Mouse (Mus musculus) spleen, adult 2 months (tissue): ENCODE data around the gene Tnks2. TPM values are rescaled to one million over a fixed set of nuclear protein-coding genes. Genes with fewer than 3 reads are reported as not detected.

Source experiments
- DNase-seq, 2 experiments: peaks; one replicate each; pipeline versions ENCODE4 v3.0.0 to v3.0.0-alpha.2; 2012 to 2021; ENCODE audit warnings: low spot score in 2 of 2, low read depth in 1 of 2
- H3K27ac ChIP-seq: fragments of 200-500 bp; 2 replicates; pipeline ENCODE4 v1.5.1; 2012; ENCODE audit warnings: low read length, inconsistent platforms; ENCODE audit not compliant: insufficient read depth
- H3K27me3 ChIP-seq: fragments of 200-500 bp; 2 replicates; pipeline ENCODE4 v1.6.1; 2012; ENCODE audit warnings: mild to moderate bottlenecking, moderate library complexity, low read length, inconsistent platforms; ENCODE audit not compliant: control insufficient read depth, insufficient read depth
- H3K36me3 ChIP-seq: fragments of 200-500 bp; 2 replicates; pipeline ENCODE4 v1.6.1; 2012; ENCODE audit warnings: mild to moderate bottlenecking, low read length, inconsistent platforms; ENCODE audit not compliant: control insufficient read depth, insufficient read depth
- H3K4me1 ChIP-seq: fragments of 200-500 bp; 2 replicates; pipeline ENCODE4 v1.6.1; 2011; ENCODE audit warnings: inconsistent platforms; ENCODE audit not compliant: control insufficient read depth, insufficient read depth, insufficient read length
- H3K4me3 ChIP-seq: fragments of 200-500 bp; 2 replicates; pipeline ENCODE4 v1.5.1; 2011; ENCODE audit warnings: mild to moderate bottlenecking, inconsistent platforms; ENCODE audit not compliant: insufficient read depth, insufficient read length; ENCODE audit errors: extremely low read depth
- CTCF ChIP-seq: fragments of 200-500 bp; IDR thresholded peaks from 2 replicates; pipeline ENCODE4 v1.5.1; 2011; ENCODE audit warnings: mild to moderate bottlenecking, inconsistent platforms; ENCODE audit not compliant: insufficient read depth, insufficient read length, insufficient replicate concordance; ENCODE audit errors: extremely low read depth
- POLR2A ChIP-seq: fragments of 200-500 bp; IDR thresholded peaks from 2 replicates; pipeline ENCODE4 v1.6.1; 2011; ENCODE audit warnings: low read depth, low read length, inconsistent platforms
- WGBS: fragments of 180-500 bp; shearing (Covaris S2); methylation state at CpG from one replicate; pipeline ENCODE4 v1.1.7; 2018; 5-methylcytosine and 5-hydroxymethylcytosine counted together
- polyA plus RNA-seq: library from polyadenylated mRNA; depleted of rRNA; stranded (reverse); fragments of >200 nt; gene quantifications from 2 replicates; pipeline ENCODE4 v1.2.3, GENCODE M21; 2012; rRNA removed

The Tnks2 gene
- polyA plus RNA-seq, 1 experiment = 14.2 TPM

DNA sequence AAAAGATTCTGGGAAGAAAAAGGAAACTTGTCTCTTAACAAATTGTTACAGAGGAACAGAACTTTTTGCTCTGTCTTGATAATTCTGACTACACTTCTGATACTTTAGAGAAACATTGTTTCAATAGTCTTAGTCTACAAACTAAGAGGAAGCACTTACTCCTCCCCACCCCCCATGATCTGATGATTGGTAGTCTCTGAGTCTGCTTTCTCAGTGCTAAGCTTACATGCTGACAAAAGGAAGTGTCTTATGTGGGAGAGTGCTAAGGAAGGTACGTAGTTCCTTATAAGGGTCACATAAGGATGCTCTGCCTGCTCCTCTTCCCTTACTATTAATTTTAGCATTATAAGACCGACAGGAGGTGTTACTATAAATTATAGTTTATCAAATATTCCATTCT lies 98.6 kb downstream of the Tnks2 start:
- DNase-seq = peak in 1 of 2 experiments; percentile 7
- 36% methylated on average over 2 of the region's 2 CpGs for WGBS
- Histone ChIP-seq H3K27me3 (no peaks in the 10 kb centered on the region), H3K4me3 (no peak overlapping the region), H3K4me1 (peaks cover 3% of the 10 kb centered on the region; the same call in 1 of the 2 replicates), H3K36me3 (no peaks in the 10 kb centered on the region), H3K27ac (no peak overlapping the region)
- TF ChIP-seq POLR2A = no peak
- no peak for TF ChIP-seq CTCF

DNA sequence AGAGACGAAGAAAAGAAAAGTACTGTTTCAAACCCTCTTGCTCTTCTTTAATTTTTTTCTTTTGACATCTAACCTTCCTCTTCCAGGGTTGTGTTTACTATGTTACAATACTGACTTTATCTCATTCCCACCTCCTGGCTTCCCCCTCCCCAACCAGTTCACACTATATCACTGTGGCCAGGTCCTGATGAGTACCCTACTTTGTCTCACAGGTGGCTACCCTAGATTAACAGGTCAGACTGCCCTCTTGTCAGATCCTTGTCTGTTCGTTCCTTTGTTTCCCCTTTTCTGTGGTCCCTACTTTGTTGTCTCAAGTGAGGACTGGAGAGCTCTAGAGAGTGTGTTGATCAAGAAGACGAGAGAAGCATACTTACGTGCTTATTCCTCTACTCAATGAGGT lies 102.3 kb downstream of the Tnks2 start:
- no peak for DNase-seq
- no peaks in the 10 kb centered on the region for H3K27me3 ChIP-seq
- H3K36me3 ChIP-seq = no peaks in the 10 kb centered on the region
- H3K4me3 ChIP-seq = no peak overlapping the region
- TF ChIP-seq POLR2A (no peak), CTCF (no peak)
- WGBS = 84% methylated on average over 4 of the region's 4 CpGs
- no peak overlapping the region for H3K27ac ChIP-seq
- no peaks in the 10 kb centered on the region; the same call in 1 of the 2 replicates for H3K4me1 ChIP-seq

DNA sequence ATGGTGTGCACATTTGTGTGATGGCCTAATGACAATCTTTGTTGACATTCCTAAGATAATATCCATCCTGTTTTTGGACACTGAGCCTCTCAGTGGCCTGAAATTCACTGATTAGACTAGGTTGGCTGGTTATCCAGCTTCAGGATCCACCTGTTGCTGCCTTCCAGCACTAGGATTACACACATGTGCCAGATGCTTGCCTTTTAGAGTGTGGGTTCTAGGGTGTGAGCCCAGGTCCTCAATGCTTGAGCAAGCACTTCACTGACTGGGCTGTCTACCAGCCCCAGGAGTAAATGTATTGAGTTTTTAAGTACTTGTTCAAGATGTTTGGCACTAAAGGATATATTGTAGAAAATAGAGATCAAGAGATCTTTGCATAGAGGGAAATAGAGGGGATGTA lies 104.0 kb downstream of the Tnks2 start:
- H3K36me3 ChIP-seq = no peaks in the 10 kb centered on the region
- no peaks in the 10 kb centered on the region for H3K27me3 ChIP-seq
- TF ChIP-seq CTCF = no peak
- no peak for TF ChIP-seq POLR2A
- DNase-seq = no peak
- no peak overlapping the region for H3K4me3 ChIP-seq
- H3K27ac ChIP-seq = no peak overlapping the region
- no peaks in the 10 kb centered on the region for H3K4me1 ChIP-seq

DNA sequence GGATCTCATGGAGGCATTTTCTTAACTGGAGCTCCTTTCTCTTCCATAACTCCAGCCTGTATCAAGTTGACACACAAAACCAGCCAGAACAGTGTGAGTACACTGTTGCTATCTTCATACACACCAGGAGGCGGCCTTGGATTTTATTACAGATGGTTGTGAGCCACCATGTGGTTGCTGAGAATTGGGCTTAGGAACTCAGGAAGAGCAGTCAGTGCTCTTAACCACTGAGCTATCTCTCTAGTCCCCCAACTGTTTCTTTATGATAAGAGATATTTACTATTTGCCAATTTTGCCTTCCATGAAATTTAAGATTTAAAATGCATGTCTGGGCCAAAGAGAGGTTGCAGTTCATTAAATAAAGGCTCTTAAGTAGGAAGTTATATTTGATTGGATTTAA lies 106.0 kb downstream of the Tnks2 start:
- WGBS = 88% methylated on average over 1 of the region's 1 CpGs
- Histone ChIP-seq H3K4me3 (no peak overlapping the region), H3K4me1 (no peaks in the 10 kb centered on the region), H3K27me3 (no peaks in the 10 kb centered on the region), H3K36me3 (no peaks in the 10 kb centered on the region), H3K27ac (no peak overlapping the region)
- no peak for DNase-seq
- TF ChIP-seq CTCF = no peak
- no peak for TF ChIP-seq POLR2A

Other genes starting within 250 kb of the Tnks2 start
- 0.42 and 0.94 TPM in 2 replicates for gene Ppp1r3c, start 97.6 kb upstream of the Tnks2 start, polyA plus RNA-seq
- gene Fgfbp3, start 85.4 kb downstream of the Tnks2 start, polyA plus RNA-seq = 2.4 and 4.8 TPM in 2 replicates
- gene Btaf1, start 91.8 kb downstream of the Tnks2 start, polyA plus RNA-seq = 4.0 and 4.1 TPM in 2 replicates